Mouse (Mus musculus): Measurements from ENCODE around the gene Atp6ap1l. TPM values are rescaled to one million over a fixed set of nuclear protein-coding genes. Genes with fewer than 3 reads are reported as not detected.
"Not testable (repeated sequence)": the region's sequence is repeated elsewhere in the genome, so short reads cannot be mapped to it uniquely, and the experiment has no call there.

The Atp6ap1l gene
- total and polyA plus RNA-seq, 3 experiments, result not detected

GRCm38 (mm10) chr13:90923617-90924016 is 18.5 kb upstream of the Atp6ap1l start:
- H3K9me3 ChIP-seq (replicated peaks; ENCODE audit: insufficient read depth, low read length); H3K4me1 ChIP-seq (ENCODE audit: control insufficient read depth in 1 of 2, insufficient read depth in 2 of 2, low read length in 2 of 2); H3K79me2 ChIP-seq (ENCODE audit: control insufficient read depth, insufficient read depth, low read length, poor library complexity); H3K27me3 ChIP-seq (ENCODE audit: control insufficient read depth in 1 of 2, insufficient read depth in 2 of 2, low read length in 2 of 2): not testable (repeated sequence)
- Histone ChIP-seq H3K36me3 (ENCODE audit: control insufficient read depth in 1 of 2, insufficient read depth in 2 of 2, low read length in 2 of 2) (peaks cover 2 to 18% of the 10 kb centered on the region in 2 experiments; a peak in 3 of 4 replicates), H3K9ac (ENCODE audit: control insufficient read depth, low read depth, low read length, poor library complexity, severe bottlenecking) (peak overlapping the region; percentile 99), H3K4me3 (ENCODE audit: control insufficient read depth in 1 of 2, insufficient read depth in 1 of 2, low read depth in 2 of 2, low read length in 2 of 2) (peak overlapping the region; percentile 91 to 92), H3K27ac (ENCODE audit: control insufficient read depth, low read depth, low read length) (peak overlapping the region; percentile 87)
- 0 out of 2 replicates have a peak, but pooled peaks have one; percentile 4 for TF ChIP-seq SIN3A (IDR thresholded peaks at IDR 0.05; ENCODE audit: low read length)
- DNase-seq (ENCODE audit: low read depth, low spot score), result peak; percentile 43

DNA sequence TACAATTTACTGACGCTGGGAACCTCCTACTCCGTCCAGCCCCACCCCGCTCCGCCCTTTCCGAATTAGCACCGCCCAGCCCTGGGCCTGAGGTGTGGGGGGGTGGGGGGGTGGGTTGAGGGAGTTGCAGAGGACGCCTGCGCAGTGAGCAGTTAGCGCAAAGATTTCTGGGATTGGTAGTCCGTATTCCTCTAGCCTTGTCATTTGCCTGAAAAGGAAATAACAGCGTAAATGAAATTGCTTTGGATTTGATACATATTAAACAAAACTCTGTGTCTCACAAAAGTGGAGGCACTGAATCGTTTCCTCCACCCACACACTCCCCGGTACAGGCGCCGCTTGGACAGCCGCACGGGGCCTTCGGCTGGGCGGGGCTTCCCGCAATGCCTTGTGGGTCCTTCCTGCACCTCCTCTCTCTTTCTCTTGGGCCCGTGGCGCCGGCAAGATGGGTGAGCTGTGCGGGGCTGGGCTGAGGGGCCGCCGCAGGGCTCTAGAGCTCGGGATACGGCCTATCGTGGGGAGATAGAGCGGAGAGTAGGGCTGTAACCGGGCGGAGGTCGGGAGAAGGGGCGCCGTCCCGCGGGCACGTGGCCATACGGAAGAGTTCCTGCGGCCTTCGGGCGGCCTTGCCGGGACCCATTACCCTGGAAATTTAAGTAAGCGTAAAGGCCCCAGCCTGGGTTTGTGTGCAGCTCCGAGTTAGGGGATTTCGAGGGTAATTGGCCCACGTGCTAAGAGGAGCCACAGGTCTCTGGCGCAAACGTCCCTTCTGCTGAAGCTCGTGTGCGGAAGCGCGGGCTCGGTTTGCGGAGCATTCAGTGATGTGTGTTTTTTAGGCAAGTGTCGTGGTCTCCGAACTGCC is 17.8 kb upstream of the Atp6ap1l start, which contains the start of gene Rps23:
TSS of gene Rps23 (plus strand) at position 208 of the 862 bp plus-strand sequence.
- Histone ChIP-seq H3K9me3 (replicated peaks; ENCODE audit: insufficient read depth, low read length) (no peaks in the 10 kb centered on the region), H3K79me2 (ENCODE audit: control insufficient read depth, insufficient read depth, low read length, poor library complexity) (peaks cover 7% of the 10 kb centered on the region), H3K9ac (ENCODE audit: control insufficient read depth, low read depth, low read length, poor library complexity, severe bottlenecking) (peak within 1 kb of the TSS; percentile 99), H3K4me3 (ENCODE audit: control insufficient read depth in 1 of 2, insufficient read depth in 1 of 2, low read depth in 2 of 2, low read length in 2 of 2) (peak within 1 kb of the TSS; percentile 91 to 92), H3K27ac (ENCODE audit: control insufficient read depth, low read depth, low read length) (peak within 1 kb of the TSS; percentile 87), H3K27me3 (ENCODE audit: control insufficient read depth in 1 of 2, insufficient read depth in 2 of 2, low read length in 2 of 2) (no peaks in the 10 kb centered on the region), H3K4me1 (ENCODE audit: control insufficient read depth in 1 of 2, insufficient read depth in 2 of 2, low read length in 2 of 2) (peaks cover 0 to 4% of the 10 kb centered on the region in 2 experiments; a peak in 1 of 4 replicates), H3K36me3 (ENCODE audit: control insufficient read depth in 1 of 2, insufficient read depth in 2 of 2, low read length in 2 of 2) (peaks cover 2 to 18% of the 10 kb centered on the region in 2 experiments; a peak in 3 of 4 replicates)
- TF ChIP-seq UBTF (IDR thresholded peaks at IDR 0.05; ENCODE audit: borderline replicate concordance, insufficient read depth, low read depth, low read length) (no peak), ZMIZ1 (IDR thresholded peaks at IDR 0.05; ENCODE audit: low read depth, low read length) (peak; percentile 53; the same call in 1 of the 2 replicates), KAT2A (conservative IDR thresholded peaks at IDR 0.05; ENCODE audit: low read depth, low read length) (peak; percentile 85), TBP (IDR thresholded peaks at IDR 0.05; ENCODE audit: low read depth, low read length) (peak; percentile 80), SIN3A (IDR thresholded peaks at IDR 0.05; ENCODE audit: low read length) (peak; percentile 53), HCFC1 (IDR thresholded peaks at IDR 0.05; ENCODE audit: low read depth, low read length) (peak; percentile 91), MAZ (IDR thresholded peaks at IDR 0.05; ENCODE audit: low read depth, low read length) (peak; percentile 96), BHLHE40 (IDR thresholded peaks at IDR 0.05; ENCODE audit: borderline replicate concordance, low read depth, low read length) (no peak), NRF1 (IDR thresholded peaks at IDR 0.05; ENCODE audit: insufficient read depth, low read depth, low read length, poor library complexity, severe bottlenecking) (peak; percentile 81), EP300 (IDR thresholded peaks at IDR 0.05; ENCODE audit: low read depth in 1 of 2, low read length in 2 of 2) (0 out of 4 replicates have a peak, but pooled peaks of 1 of the 2 experiments have one; percentile 16), GATA1 (IDR thresholded peaks at IDR 0.05; ENCODE audit: low read depth, low read length) (no peak), MYC (IDR thresholded peaks at IDR 0.05; ENCODE audit: low read depth, low read length) (peak; percentile 89), ETS1 (IDR thresholded peaks at IDR 0.05; ENCODE audit: low read depth, low read length) (0 out of 2 replicates have a peak, but pooled peaks have one; percentile 30), ELF1 (IDR thresholded peaks at IDR 0.05; ENCODE audit: low read depth, low read length) (peak; percentile 78), USF2 (IDR thresholded peaks at IDR 0.05; ENCODE audit: borderline replicate concordance in 1 of 2, insufficient read depth in 1 of 2, low read depth in 1 of 2, low read length in 2 of 2) (no peak), ZKSCAN1 (IDR thresholded peaks at IDR 0.05; ENCODE audit: low read depth, low read length) (no peak), POLR2A (IDR thresholded peaks at IDR 0.05; ENCODE audit: control insufficient read depth in 1 of 2, insufficient read depth in 1 of 2, low read depth in 1 of 2, low read length in 2 of 2, poor library complexity in 1 of 2) (peak; percentile 78 to 79; a peak in 3 of 4 replicates), MYB (IDR thresholded peaks at IDR 0.05; ENCODE audit: low read depth, low read length) (no peak), TAL1 (IDR thresholded peaks at IDR 0.05; ENCODE audit: low read length) (no peak), NELFE (IDR thresholded peaks at IDR 0.05; ENCODE audit: low read depth, low read length) (peak; percentile 90), POLR2AphosphoS2 (IDR thresholded peaks at IDR 0.05; ENCODE audit: low read length) (peak; percentile 83; the same call in 1 of the 2 replicates), TCF12 (IDR thresholded peaks at IDR 0.05; ENCODE audit: low read depth, low read length) (peak; percentile 63; the same call in 1 of the 2 replicates), MAFK (IDR thresholded peaks at IDR 0.05; ENCODE audit: borderline replicate concordance, low read depth, low read length) (no peak), MAX (IDR thresholded peaks at IDR 0.05; ENCODE audit: low read length) (peak; percentile 98), MXI1 (IDR thresholded peaks at IDR 0.05; ENCODE audit: low read depth, low read length) (peak; percentile 68), USF1 (IDR thresholded peaks at IDR 0.05; ENCODE audit: low read depth, low read length) (peak; percentile 32)
- DNase-seq (ENCODE audit: low read depth, low spot score), result peak; percentile 95

Data from MEL (cell line).